Mouse (Mus musculus) liver, embryonic 14.5 days (tissue): Measurements from ENCODE around the gene Dlg1. TPM values are rescaled to one million over a fixed set of nuclear protein-coding genes. Genes with fewer than 3 reads are reported as not detected.

Experiments
- ATAC-seq: fragments of 200-750 bp; cut with Nextera tagmentation; 2 replicates; pipeline ENCODE4 v1.8.0; 2017; ENCODE audit warnings: moderate number of reproducible peaks, mild to moderate bottlenecking, moderate library complexity; ENCODE audit not compliant: insufficient read depth
- DNase-seq, 3 experiments: peaks; one replicate each; pipeline ENCODE4 v3.0.0-alpha.2; 2012 to 2013; ENCODE audit warnings: low read depth in 3 of 3, low spot score in 3 of 3
- H3K27ac ChIP-seq: fragments of 300-500 bp; sonication (generic); 2 replicates; pipeline ENCODE4 v1.5.1; 2014; ENCODE audit warnings: moderate library complexity, mild to moderate bottlenecking, control low read depth, inconsistent platforms
- H3K27me3 ChIP-seq: fragments of 300-500 bp; sonication (generic); 2 replicates; pipeline ENCODE4 v1.6.1; 2014; ENCODE audit warnings: mild to moderate bottlenecking, low read length, moderate library complexity; ENCODE audit not compliant: control insufficient read depth, insufficient read depth
- H3K36me3 ChIP-seq: fragments of 300-500 bp; sonication (generic); replicated peaks from 2 replicates; pipeline ENCODE4 v1.6.1; 2014; ENCODE audit warnings: low read depth; ENCODE audit not compliant: control insufficient read depth, insufficient read depth
- H3K4me1 ChIP-seq, 2 experiments: fragments of 200-500 bp in 1 of 2; fragments of 300-500 bp in 1 of 2; sonication (generic) in 1 of 2; replicated peaks; 2 replicates each; pipeline ENCODE4 v1.6.1; 2012 to 2014; ENCODE audit warnings: antibody characterized with exemption in 1 of 2, inconsistent platforms in 1 of 2, low read length in 1 of 2; ENCODE audit not compliant: control insufficient read depth in 2 of 2, insufficient read depth in 2 of 2
- H3K4me2 ChIP-seq: fragments of 300-500 bp; sonication (generic); 2 replicates; pipeline ENCODE4 v1.6.1; 2014; ENCODE audit warnings: low read depth, mild to moderate bottlenecking, control low read depth, moderate library complexity
- H3K4me3 ChIP-seq, 2 experiments: fragments of 200-500 bp in 1 of 2; fragments of 300-500 bp in 1 of 2; sonication (generic) in 1 of 2; 2 replicates each; pipeline ENCODE4 v1.5.1; 2012 to 2014; ENCODE audit warnings: low read depth in 2 of 2, low read length in 2 of 2, mild to moderate bottlenecking in 2 of 2, control low read depth in 1 of 2, inconsistent platforms in 1 of 2, moderate library complexity in 1 of 2; ENCODE audit not compliant: insufficient read depth in 1 of 2
- H3K9ac ChIP-seq: fragments of 300-500 bp; sonication (generic); replicated peaks from 2 replicates; pipeline ENCODE4 v1.6.1; 2014; ENCODE audit warnings: mild to moderate bottlenecking, control low read depth, moderate library complexity
- H3K9me3 ChIP-seq: fragments of 300-500 bp; sonication (generic); 2 replicates; pipeline ENCODE4 v1.6.1; 2016; ENCODE audit warnings: low read length, mixed read lengths; ENCODE audit not compliant: control insufficient read depth
- CTCF ChIP-seq: IDR thresholded peaks from 2 replicates; pipeline ENCODE4 v1.5.1; 2016; ENCODE audit warnings: antibody characterized with exemption, low read depth, control low read depth
- EP300 ChIP-seq: IDR thresholded peaks from 2 replicates; pipeline ENCODE4 v1.6.1; 2016; ENCODE audit warnings: antibody characterized with exemption, low read depth
- WGBS: fragments of 180-500 bp; shearing (Covaris S2); extraction: QIAGEN DNeasy Blood & Tissue Kit; methylation state at CpG from one replicate; pipeline ENCODE4 v1.1.7; 2014; ENCODE audit not compliant: insufficient replicate concordance; 5-methylcytosine and 5-hydroxymethylcytosine counted together
- polyA plus RNA-seq, 2 experiments: library from polyadenylated mRNA; depleted of rRNA in 1 of 2; stranded (reverse) in 1 of 2; unstranded in 1 of 2; fragments of >200 nt; fragmentation: Nextera tagmentation in 1 of 2; extraction: Ambion mirVana in 1 of 2; gene quantifications; 2 replicates each; pipeline versions ENCODE4 v1.2.1 to v1.2.3; 2012 to 2014

The Dlg1 gene
- polyA plus RNA-seq, 2 experiments, result 7.3 to 12.9 TPM

GRCm38 (mm10) chr16:31917776-31918175, 254.5 kb downstream of the Dlg1 start:
- WGBS, result 55% methylated on average over 11 of the region's 11 CpGs
- no peak overlapping the region for H3K27ac ChIP-seq
- no peak overlapping the region for H3K9ac ChIP-seq
- peaks cover 0 to 2% of the 10 kb centered on the region in 2 experiments; a peak in 1 of 4 replicates for H3K4me1 ChIP-seq
- TF ChIP-seq CTCF (no peak), EP300 (no peak)
- no peaks in the 10 kb centered on the region for H3K9me3 ChIP-seq
- H3K36me3 ChIP-seq, result no peaks in the 10 kb centered on the region
- peak overlapping the region; percentile 38; the same call in 1 of the 2 replicates for H3K4me2 ChIP-seq
- no peak for DNase-seq
- H3K4me3 ChIP-seq, result no peak overlapping the region
- H3K27me3 ChIP-seq, result no peaks in the 10 kb centered on the region
- no peak for ATAC-seq

DNA sequence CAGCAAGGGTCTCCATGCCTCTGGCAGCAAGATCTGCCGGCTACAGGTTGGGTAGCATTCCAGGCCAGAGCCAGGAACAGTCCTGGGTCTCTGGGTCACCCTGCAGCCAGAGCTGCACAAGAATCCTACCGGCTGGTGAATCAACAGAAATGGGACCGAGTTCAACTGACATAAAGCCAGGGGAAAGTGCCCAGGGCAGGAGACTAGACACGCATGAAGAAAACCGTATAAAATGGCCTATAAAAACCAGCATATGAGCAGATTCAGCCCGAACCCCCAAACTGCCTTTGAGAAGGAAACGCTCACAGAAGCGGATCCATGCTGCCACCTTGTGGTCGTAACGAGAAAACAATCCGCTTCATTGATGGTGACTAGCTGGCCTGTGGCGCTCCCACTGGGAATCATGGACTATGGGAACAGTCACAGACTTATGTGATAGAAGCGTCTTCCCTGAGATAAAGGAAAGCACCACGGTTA, 255.0 kb downstream of the Dlg1 start:
- DNase-seq (peak; percentile 38 to 52 (median 40)), ATAC-seq (no peak)
- Histone ChIP-seq H3K27me3 (no peaks in the 10 kb centered on the region), H3K4me3 (peak overlapping the region in 1 of 2 experiments; percentile 17; a peak in 1 of 4 replicates), H3K9me3 (no peaks in the 10 kb centered on the region), H3K9ac (no peak overlapping the region), H3K36me3 (no peaks in the 10 kb centered on the region), H3K4me1 (peaks cover 0 to 2% of the 10 kb centered on the region in 2 experiments; a peak in 1 of 4 replicates), H3K27ac (no peak overlapping the region), H3K4me2 (peak overlapping the region; percentile 38)
- WGBS, result 2% methylated on average over 14 of the region's 14 CpGs
- TF ChIP-seq EP300 (no peak), CTCF (peak; percentile 87)

GRCm38 (mm10) chr16:31924368-31924767, 261.1 kb downstream of the Dlg1 start:
- no peak for TF ChIP-seq CTCF
- TF ChIP-seq EP300, result no peak
- Histone ChIP-seq H3K4me1 (no peaks in the 10 kb centered on the region), H3K9ac (no peak overlapping the region), H3K27me3 (no peaks in the 10 kb centered on the region), H3K4me2 (no peak overlapping the region), H3K27ac (no peak overlapping the region), H3K36me3 (no peaks in the 10 kb centered on the region), H3K4me3 (no peak overlapping the region), H3K9me3 (no peaks in the 10 kb centered on the region)
- WGBS, result 57% methylated on average over 6 of the region's 6 CpGs
- DNase-seq, result no peak
- ATAC-seq, result no peak

Other genes with a start within 250 kb of the Dlg1 start
- gene Bdh1, start 241.2 kb upstream of the Dlg1 start, polyA plus RNA-seq (2012; rRNA removed), result 74.4 and 91.3 TPM in 2 replicates
- gene Bdh1, start 241.2 kb upstream of the Dlg1 start, polyA plus RNA-seq (2014; fragmentation: Nextera tagmentation; extraction: Ambion mirVana), result 48.9 and 52.5 TPM in 2 replicates
- gene Meltf, start 215.4 kb downstream of the Dlg1 start, polyA plus RNA-seq (2012; rRNA removed), result 0.03 and 0.05 TPM in 2 replicates
- gene Meltf, start 215.4 kb downstream of the Dlg1 start, polyA plus RNA-seq (2014; fragmentation: Nextera tagmentation; extraction: Ambion mirVana), result 0.06 TPM in 1 of 2 replicates, not detected in the other